Mouse (Mus musculus): ENCODE measurements at regions not wholly inside any gene's neighbourhood (a gene's known extent, or its start where the extent isn't known, plus 50 kb on each side); places are given as distances from the start of the nearest gene placed in this dataset.

- ATAC-seq (ENCODE audit: low FRiP score, low TSS enrichment) = peak; percentile 52; the same call in 1 of the 2 replicates
- Histone ChIP-seq H3K36me3 (ENCODE audit: control insufficient read depth, insufficient read depth, low read length) (no peaks in the 10 kb centered on the region), H3K9ac (ENCODE audit: low read depth, low read length) (no peak overlapping the region), H3K4me3 (ENCODE audit: low read length) (no peak overlapping the region), H3K4me1 (ENCODE audit: control insufficient read depth, insufficient read depth, low read length) (0 out of 2 replicates have a peak, but pooled peaks cover 7% of the 10 kb centered on the region), H3K9me3 (ENCODE audit: control insufficient read depth, low read length) (no peaks in the 10 kb centered on the region; the same call in 1 of the 2 replicates), H3K27me3 (ENCODE audit: control insufficient read depth, insufficient read depth, low read length) (no peaks in the 10 kb centered on the region), H3K27ac (ENCODE audit: low read depth, low read length) (no peak overlapping the region), H3K4me2 (replicated peaks; ENCODE audit: low read depth, low read length) (no peak overlapping the region)
- WGBS = 9% methylated on average over 11 of the region's 11 CpGs
These were observed 168.3 kb upstream of the Csf3r start for GRCm38 (mm10) chr4:125855983-125856591.

- WGBS = 59% methylated on average over 5 of the region's 5 CpGs
- H3K9ac ChIP-seq (ENCODE audit: low read depth, low read length) = no peak overlapping the region
- no peak overlapping the region for H3K4me3 ChIP-seq (ENCODE audit: low read length)
- no peaks in the 10 kb centered on the region for H3K36me3 ChIP-seq (ENCODE audit: control insufficient read depth, insufficient read depth, low read length)
- 0 out of 2 replicates have a peak, but pooled peaks cover 7% of the 10 kb centered on the region for H3K4me1 ChIP-seq (ENCODE audit: control insufficient read depth, insufficient read depth, low read length)
- no peaks in the 10 kb centered on the region for H3K9me3 ChIP-seq (ENCODE audit: control insufficient read depth, low read length)
- no peaks in the 10 kb centered on the region for H3K27me3 ChIP-seq (ENCODE audit: control insufficient read depth, insufficient read depth, low read length)
- ATAC-seq (ENCODE audit: low FRiP score, low TSS enrichment) = no peak
- no peak overlapping the region for H3K4me2 ChIP-seq (replicated peaks; ENCODE audit: low read depth, low read length)
- H3K27ac ChIP-seq (ENCODE audit: low read depth, low read length) = no peak overlapping the region
These were observed 167.6 kb upstream of the Csf3r start for GRCm38 (mm10) chr4:125856781-125857180.

- Histone ChIP-seq H3K9ac (ENCODE audit: low read depth, low read length) (no peak overlapping the region), H3K36me3 (ENCODE audit: control insufficient read depth, insufficient read depth, low read length) (no peaks in the 10 kb centered on the region), H3K4me2 (replicated peaks; ENCODE audit: low read depth, low read length) (no peak overlapping the region), H3K4me1 (ENCODE audit: control insufficient read depth, insufficient read depth, low read length) (no peaks in the 10 kb centered on the region), H3K9me3 (ENCODE audit: control insufficient read depth, low read length) (no peaks in the 10 kb centered on the region), H3K27ac (ENCODE audit: low read depth, low read length) (no peak overlapping the region), H3K4me3 (ENCODE audit: low read length) (no peak overlapping the region), H3K27me3 (ENCODE audit: control insufficient read depth, insufficient read depth, low read length) (no peaks in the 10 kb centered on the region; the same call in 1 of the 2 replicates)
- 13% methylated on average over 8 of the region's 8 CpGs for WGBS
- 0 out of 2 replicates have a peak, but pooled peaks have one; percentile 6 for ATAC-seq (ENCODE audit: low FRiP score, low TSS enrichment)
These were observed 159.3 kb upstream of the Csf3r start for GRCm38 (mm10) chr4:125865057-125865456.

- no peaks in the 10 kb centered on the region for H3K9me3 ChIP-seq (ENCODE audit: control insufficient read depth, low read length)
- no peak overlapping the region for H3K9ac ChIP-seq (ENCODE audit: low read depth, low read length)
- no peaks in the 10 kb centered on the region for H3K36me3 ChIP-seq (ENCODE audit: control insufficient read depth, insufficient read depth, low read length)
- no peak overlapping the region for H3K4me2 ChIP-seq (replicated peaks; ENCODE audit: low read depth, low read length)
- H3K4me1 ChIP-seq (ENCODE audit: control insufficient read depth, insufficient read depth, low read length) = no peaks in the 10 kb centered on the region
- WGBS = 54% methylated on average over 9 of the region's 9 CpGs
- no peaks in the 10 kb centered on the region; the same call in 1 of the 2 replicates for H3K27me3 ChIP-seq (ENCODE audit: control insufficient read depth, insufficient read depth, low read length)
- H3K27ac ChIP-seq (ENCODE audit: low read depth, low read length) = no peak overlapping the region
- H3K4me3 ChIP-seq (ENCODE audit: low read length) = no peak overlapping the region
- no peak for ATAC-seq (ENCODE audit: low FRiP score, low TSS enrichment)
These were observed 158.6 kb upstream of the Csf3r start for GRCm38 (mm10) chr4:125865728-125866127.

GRCm38 (mm10) chr4:125871211-125871610, 153.1 kb upstream of the Csf3r start:
- ATAC-seq (ENCODE audit: low FRiP score, low TSS enrichment) = no peak

GRCm38 (mm10) chr4:125880028-125880427, 144.3 kb upstream of the Csf3r start:
- Histone ChIP-seq H3K9me3 (ENCODE audit: control insufficient read depth, low read length) (no peaks in the 10 kb centered on the region), H3K4me1 (ENCODE audit: control insufficient read depth, insufficient read depth, low read length) (no peaks in the 10 kb centered on the region), H3K36me3 (ENCODE audit: control insufficient read depth, insufficient read depth, low read length) (no peaks in the 10 kb centered on the region), H3K27me3 (ENCODE audit: control insufficient read depth, insufficient read depth, low read length) (no peaks in the 10 kb centered on the region), H3K27ac (ENCODE audit: low read depth, low read length) (no peak overlapping the region), H3K4me3 (ENCODE audit: low read length) (no peak overlapping the region), H3K4me2 (replicated peaks; ENCODE audit: low read depth, low read length) (no peak overlapping the region), H3K9ac (ENCODE audit: low read depth, low read length) (no peak overlapping the region)
- ATAC-seq (ENCODE audit: low FRiP score, low TSS enrichment) = no peak
- WGBS = 70% methylated on average over 6 of the region's 6 CpGs

More at GRCm38 (mm10) chr4:125871211-125871610, 153.1 kb upstream of the Csf3r start:
- no peaks in the 10 kb centered on the region for H3K36me3 ChIP-seq (ENCODE audit: control insufficient read depth, insufficient read depth, low read length)
- no peak overlapping the region for H3K9ac ChIP-seq (ENCODE audit: low read depth, low read length)
- H3K9me3 ChIP-seq (ENCODE audit: control insufficient read depth, low read length) = no peaks in the 10 kb centered on the region
- WGBS = 72% methylated on average over 13 of the region's 13 CpGs
- no peak overlapping the region for H3K4me2 ChIP-seq (replicated peaks; ENCODE audit: low read depth, low read length)
- H3K4me1 ChIP-seq (ENCODE audit: control insufficient read depth, insufficient read depth, low read length) = no peaks in the 10 kb centered on the region
- H3K27me3 ChIP-seq (ENCODE audit: control insufficient read depth, insufficient read depth, low read length) = no peaks in the 10 kb centered on the region
- no peak overlapping the region for H3K4me3 ChIP-seq (ENCODE audit: low read length)
- no peak overlapping the region for H3K27ac ChIP-seq (ENCODE audit: low read depth, low read length)

GRCm38 (mm10) chr4:125882531-125882930, 141.8 kb upstream of the Csf3r start:
- ATAC-seq (ENCODE audit: low FRiP score, low TSS enrichment) = no peak
- whole genome bisulfite sequencing = 44% methylated on average over 3 of the region's 3 CpGs
- Histone ChIP-seq H3K4me1 (ENCODE audit: control insufficient read depth, insufficient read depth, low read length) (no peaks in the 10 kb centered on the region), H3K9ac (ENCODE audit: low read depth, low read length) (no peak overlapping the region), H3K4me2 (replicated peaks; ENCODE audit: low read depth, low read length) (no peak overlapping the region), H3K4me3 (ENCODE audit: low read length) (no peak overlapping the region), H3K9me3 (ENCODE audit: control insufficient read depth, low read length) (no peaks in the 10 kb centered on the region), H3K36me3 (ENCODE audit: control insufficient read depth, insufficient read depth, low read length) (no peaks in the 10 kb centered on the region), H3K27me3 (ENCODE audit: control insufficient read depth, insufficient read depth, low read length) (no peaks in the 10 kb centered on the region), H3K27ac (ENCODE audit: low read depth, low read length) (peak overlapping the region; percentile 69; the same call in 1 of the 2 replicates)

GRCm38 (mm10) chr4:125890510-125890909, 133.8 kb upstream of the Csf3r start:
- 59% methylated on average over 4 of the region's 4 CpGs for WGBS
- H3K27me3 ChIP-seq (ENCODE audit: control insufficient read depth, insufficient read depth, low read length) = no peaks in the 10 kb centered on the region

GRCm38 (mm10) chr4:125893139-125893538, 131.2 kb upstream of the Csf3r start:
- no peak overlapping the region for H3K9ac ChIP-seq (ENCODE audit: low read depth, low read length)
- H3K4me3 ChIP-seq (ENCODE audit: low read length) = no peak overlapping the region
- H3K36me3 ChIP-seq (ENCODE audit: control insufficient read depth, insufficient read depth, low read length) = no peaks in the 10 kb centered on the region
- no peak overlapping the region for H3K27ac ChIP-seq (ENCODE audit: low read depth, low read length)
- no peak for ATAC-seq (ENCODE audit: low FRiP score, low TSS enrichment)
- H3K9me3 ChIP-seq (ENCODE audit: control insufficient read depth, low read length) = no peaks in the 10 kb centered on the region
- WGBS = 82% methylated on average over 6 of the region's 6 CpGs
- no peak overlapping the region for H3K4me2 ChIP-seq (replicated peaks; ENCODE audit: low read depth, low read length)
- no peaks in the 10 kb centered on the region for H3K4me1 ChIP-seq (ENCODE audit: control insufficient read depth, insufficient read depth, low read length)
- no peaks in the 10 kb centered on the region for H3K27me3 ChIP-seq (ENCODE audit: control insufficient read depth, insufficient read depth, low read length)

More at GRCm38 (mm10) chr4:125890510-125890909, 133.8 kb upstream of the Csf3r start:
- Histone ChIP-seq H3K4me2 (replicated peaks; ENCODE audit: low read depth, low read length) (no peak overlapping the region), H3K9ac (ENCODE audit: low read depth, low read length) (no peak overlapping the region), H3K27ac (ENCODE audit: low read depth, low read length) (no peak overlapping the region), H3K4me3 (ENCODE audit: low read length) (no peak overlapping the region), H3K9me3 (ENCODE audit: control insufficient read depth, low read length) (no peaks in the 10 kb centered on the region), H3K4me1 (ENCODE audit: control insufficient read depth, insufficient read depth, low read length) (no peaks in the 10 kb centered on the region), H3K36me3 (ENCODE audit: control insufficient read depth, insufficient read depth, low read length) (no peaks in the 10 kb centered on the region)
- no peak for ATAC-seq (ENCODE audit: low FRiP score, low TSS enrichment)
